Mouse (Mus musculus) hindbrain, embryonic 11.5 days (tissue): ENCODE measurements around the gene Galr2. TPM values are rescaled to one million over a fixed set of nuclear protein-coding genes. Genes with fewer than 3 reads are reported as not detected.

Source experiments
- ATAC-seq: fragments of 200-750 bp; cut with Nextera tagmentation; 2 replicates; pipeline ENCODE4 v1.8.0; 2017; ENCODE audit warnings: mild to moderate bottlenecking, moderate TSS enrichment, moderate library complexity; ENCODE audit not compliant: low FRiP score
- DNase-seq: peaks from one replicate; pipeline ENCODE4 v3.0.0-alpha.2; 2015; ENCODE audit warnings: low spot score
- H3K27ac ChIP-seq: fragments of 300-500 bp; sonication (generic); 2 replicates; pipeline ENCODE4 v1.5.1; 2014; ENCODE audit warnings: mild to moderate bottlenecking, low read depth, low read length
- H3K27me3 ChIP-seq: fragments of 300-500 bp; sonication (generic); 2 replicates; pipeline ENCODE4 v1.6.1; 2014; ENCODE audit warnings: mild to moderate bottlenecking, low read length, moderate library complexity, mixed read lengths; ENCODE audit not compliant: control insufficient read depth, insufficient read depth
- H3K36me3 ChIP-seq: fragments of 300-500 bp; sonication (generic); 2 replicates; pipeline ENCODE4 v1.6.1; 2014; ENCODE audit warnings: mild to moderate bottlenecking, low read length, moderate library complexity, mixed read lengths; ENCODE audit not compliant: control insufficient read depth, insufficient read depth
- H3K4me1 ChIP-seq: fragments of 300-500 bp; sonication (generic); replicated peaks from 2 replicates; pipeline ENCODE4 v1.6.1; 2014; ENCODE audit warnings: low read length, mixed read lengths; ENCODE audit not compliant: control insufficient read depth, insufficient read depth
- H3K4me2 ChIP-seq: fragments of 300-500 bp; sonication (generic); replicated peaks from 2 replicates; pipeline ENCODE4 v1.6.1; 2014; ENCODE audit warnings: mild to moderate bottlenecking, low read depth, low read length
- H3K4me3 ChIP-seq: fragments of 300-500 bp; sonication (generic); 2 replicates; pipeline ENCODE4 v1.5.1; 2014; ENCODE audit warnings: low read depth, low read length
- H3K9ac ChIP-seq: fragments of 300-500 bp; sonication (generic); 2 replicates; pipeline ENCODE4 v1.6.1; 2014; ENCODE audit warnings: low read depth, low read length
- H3K9me3 ChIP-seq: fragments of 300-500 bp; sonication (generic); 2 replicates; pipeline ENCODE4 v1.6.1; 2016; ENCODE audit warnings: low read length; ENCODE audit not compliant: control insufficient read depth
- WGBS: fragments of 180-500 bp; shearing (Covaris S2); extraction: QIAGEN DNeasy Blood & Tissue Kit; methylation state at CpG from one replicate; pipeline ENCODE4 v1.1.7; 2014; 5-methylcytosine and 5-hydroxymethylcytosine counted together
- polyA plus RNA-seq: library from polyadenylated mRNA; unstranded; fragments of >200 nt; fragmentation: Nextera tagmentation; extraction: Ambion mirVana; gene quantifications from 2 replicates; pipeline ENCODE4 v1.2.1, GENCODE M21; 2014

The Galr2 gene
- polyA plus RNA-seq, 1 experiment from 2014 or later = 0.54 TPM

DNA sequence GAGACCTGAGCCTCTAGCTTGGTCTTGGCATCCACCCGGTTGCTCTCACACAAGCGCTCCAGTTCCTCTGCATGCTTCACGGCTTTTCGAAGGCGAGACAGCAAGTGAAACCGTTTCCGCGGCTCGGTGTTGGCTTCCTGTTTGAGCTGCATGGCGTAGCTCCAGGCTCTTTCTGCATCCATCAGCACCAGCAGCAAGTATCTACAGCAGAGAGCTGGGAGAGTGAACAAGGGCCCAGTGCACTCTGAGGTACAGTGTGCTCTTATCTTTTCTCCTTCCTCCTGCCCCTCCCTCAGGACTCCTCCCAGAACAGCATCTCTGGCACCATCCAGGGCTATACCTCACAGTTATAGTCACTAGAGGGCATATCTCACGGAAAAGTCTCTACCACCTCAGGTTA is 15.4 kb upstream of the Galr2 start:
- Histone ChIP-seq H3K36me3 (peaks cover 26% of the 10 kb centered on the region), H3K27ac (no peak overlapping the region), H3K27me3 (no peaks in the 10 kb centered on the region), H3K4me1 (no peaks in the 10 kb centered on the region), H3K4me2 (no peak overlapping the region), H3K9me3 (no peaks in the 10 kb centered on the region), H3K9ac (no peak overlapping the region), H3K4me3 (no peak overlapping the region)
- no peak for ATAC-seq
- WGBS = 93% methylated on average over 11 of the region's 11 CpGs
- DNase-seq = no peak

GRCm38 (mm10) chr11:116265850-116266249 is 14.9 kb upstream of the Galr2 start:
- DNase-seq (no peak), ATAC-seq (no peak)
- Histone ChIP-seq H3K4me2 (no peak overlapping the region), H3K9ac (no peak overlapping the region), H3K36me3 (peaks cover 23% of the 10 kb centered on the region), H3K9me3 (no peaks in the 10 kb centered on the region), H3K27ac (no peak overlapping the region), H3K4me3 (no peak overlapping the region), H3K4me1 (no peaks in the 10 kb centered on the region), H3K27me3 (no peaks in the 10 kb centered on the region)
- WGBS = 91% methylated on average over 4 of the region's 4 CpGs

- ATAC-seq = no peak
- Histone ChIP-seq H3K4me2 (no peak overlapping the region), H3K36me3 (peaks cover 17% of the 10 kb centered on the region; the same call in 1 of the 2 replicates), H3K27me3 (no peaks in the 10 kb centered on the region), H3K9ac (no peak overlapping the region), H3K27ac (no peak overlapping the region), H3K4me1 (peaks cover 4% of the 10 kb centered on the region; the same call in 1 of the 2 replicates), H3K4me3 (no peak overlapping the region), H3K9me3 (no peaks in the 10 kb centered on the region)
- 84% methylated on average over 8 of the region's 8 CpGs for WGBS
- no peak for DNase-seq
Observed at GRCm38 (mm10) chr11:116267637-116268036, 13.1 kb upstream of the Galr2 start.

GRCm38 (mm10) chr11:116268313-116268712 is 12.4 kb upstream of the Galr2 start:
- Histone ChIP-seq H3K36me3 (peaks cover 13% of the 10 kb centered on the region; the same call in 1 of the 2 replicates), H3K4me3 (no peak overlapping the region), H3K4me1 (peaks cover 7% of the 10 kb centered on the region; the same call in 1 of the 2 replicates), H3K9me3 (no peaks in the 10 kb centered on the region), H3K27me3 (no peaks in the 10 kb centered on the region), H3K27ac (no peak overlapping the region), H3K9ac (no peak overlapping the region), H3K4me2 (no peak overlapping the region)
- no peak for ATAC-seq
- WGBS = 94% methylated on average over 6 of the region's 6 CpGs
- no peak for DNase-seq

GRCm38 (mm10) chr11:116269560-116269959 is 11.2 kb upstream of the Galr2 start:
- 93% methylated on average over 8 of the region's 8 CpGs for WGBS
- H3K4me3 ChIP-seq = no peak overlapping the region
- peaks cover 10% of the 10 kb centered on the region; the same call in 1 of the 2 replicates for H3K36me3 ChIP-seq
- no peaks in the 10 kb centered on the region for H3K27me3 ChIP-seq
- no peaks in the 10 kb centered on the region for H3K9me3 ChIP-seq
- no peak overlapping the region for H3K9ac ChIP-seq
- H3K27ac ChIP-seq = no peak overlapping the region
- DNase-seq = no peak
- no peak for ATAC-seq
- H3K4me1 ChIP-seq = peaks cover 7% of the 10 kb centered on the region; the same call in 1 of the 2 replicates
- H3K4me2 ChIP-seq = no peak overlapping the region

- no peak for DNase-seq
- Histone ChIP-seq H3K4me1 (peaks cover 7% of the 10 kb centered on the region; the same call in 1 of the 2 replicates), H3K4me3 (peak overlapping the region; percentile 90), H3K27ac (no peak overlapping the region), H3K9me3 (no peaks in the 10 kb centered on the region), H3K36me3 (peaks cover 3% of the 10 kb centered on the region; the same call in 1 of the 2 replicates), H3K9ac (peak overlapping the region; percentile 84), H3K4me2 (peak overlapping the region; percentile 84), H3K27me3 (no peaks in the 10 kb centered on the region)
- WGBS = 62% methylated on average over 12 of the region's 12 CpGs
- no peak for ATAC-seq
Observed at GRCm38 (mm10) chr11:116272589-116273468, 7.9 kb upstream of the Galr2 start.

- under 1% methylated on average over 39 of the region's 39 CpGs for WGBS
Observed at GRCm38 (mm10) chr11:116273469-116274044, 7.2 kb upstream of the Galr2 start.

DNA sequence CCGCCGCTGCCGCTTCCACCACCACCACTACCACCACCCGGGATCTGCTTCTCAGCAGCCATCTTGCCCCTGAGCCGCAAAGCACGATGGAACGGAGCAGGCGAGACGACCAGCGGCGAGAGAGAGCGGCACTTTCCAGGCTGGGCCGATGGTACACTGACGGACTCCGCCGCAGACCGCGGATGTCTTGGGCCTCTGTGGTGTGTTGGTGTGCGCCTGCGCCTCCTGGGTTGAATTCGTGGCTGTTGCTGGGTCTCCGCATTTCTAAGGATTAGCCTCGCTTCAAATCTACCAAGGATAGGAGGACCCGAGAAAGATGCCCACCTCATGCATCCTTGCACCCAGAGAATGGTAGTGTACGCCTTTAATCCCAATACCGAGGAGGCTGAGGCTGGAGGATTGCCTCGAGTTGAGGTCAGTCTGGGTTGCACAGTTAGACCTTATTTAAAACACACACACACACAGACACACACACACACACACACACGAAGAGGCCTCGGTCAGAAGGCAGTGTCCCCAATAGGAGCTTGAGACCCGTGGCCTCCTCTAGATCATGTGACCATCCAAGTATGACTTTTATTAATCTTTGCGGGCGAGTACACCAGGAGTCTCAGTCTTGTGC is 6.6 kb upstream of the Galr2 start, which contains the start of gene Srp68:
TSS of gene Srp68 (minus strand) at position 173 of the 622 bp plus-strand sequence.
- Histone ChIP-seq H3K27ac (peak within 1 kb of the TSS; percentile 83), H3K36me3 (no peaks in the 10 kb centered on the region), H3K9ac (peak within 1 kb of the TSS; percentile 84), H3K4me1 (peaks cover 7% of the 10 kb centered on the region; the same call in 1 of the 2 replicates), H3K9me3 (no peaks in the 10 kb centered on the region), H3K4me3 (peak within 1 kb of the TSS; percentile 90), H3K4me2 (peak within 1 kb of the TSS; percentile 84), H3K27me3 (no peaks in the 10 kb centered on the region)
- ATAC-seq (peak; percentile 96), DNase-seq (peak; percentile 90)
- 4% methylated on average over 32 of the region's 32 CpGs for WGBS

More at GRCm38 (mm10) chr11:116273469-116274044, 7.2 kb upstream of the Galr2 start:
- H3K4me2 ChIP-seq = peak overlapping the region; percentile 84
- H3K4me1 ChIP-seq = peaks cover 7% of the 10 kb centered on the region; the same call in 1 of the 2 replicates
- H3K27me3 ChIP-seq = no peaks in the 10 kb centered on the region
- peak; percentile 68 for ATAC-seq
- H3K4me3 ChIP-seq = peak overlapping the region; percentile 90
- H3K36me3 ChIP-seq = no peaks in the 10 kb centered on the region
- peak overlapping the region; percentile 84 for H3K9ac ChIP-seq
- H3K9me3 ChIP-seq = no peaks in the 10 kb centered on the region
- H3K27ac ChIP-seq = peak overlapping the region; percentile 83; the same call in 1 of the 2 replicates
- DNase-seq = no peak
